Mouse (Mus musculus): ENCODE results near the gene Rsph14.

DNA sequence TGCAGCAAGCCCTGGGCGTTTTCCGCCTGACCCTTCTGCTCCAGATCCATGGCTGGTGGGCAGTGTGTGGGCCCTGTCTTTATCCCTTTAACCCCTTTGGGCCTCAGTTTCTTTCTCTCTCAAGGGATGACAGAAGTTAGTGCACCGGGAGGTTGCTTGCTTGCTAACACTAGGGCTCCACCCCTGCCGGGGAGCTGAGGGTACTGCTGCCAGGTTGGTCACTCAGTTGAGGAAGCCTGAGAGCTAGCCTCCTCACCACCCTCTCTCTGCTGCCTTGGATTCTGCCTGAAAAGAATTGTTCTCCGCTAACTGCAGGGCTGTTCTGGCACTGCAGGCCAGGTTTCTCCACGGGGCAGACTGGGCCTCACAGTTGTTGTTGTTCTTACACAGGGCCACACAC lies 59.4 kb downstream of the Rsph14 start:
- TF ChIP-seq CTCF (IDR thresholded peaks at IDR 0.05): no peak
- no peak for TF ChIP-seq EP300 (IDR thresholded peaks at IDR 0.05)

All from lung, postnatal 0 days (tissue).